Mouse (Mus musculus) liver, embryonic 13.5 days (tissue): ENCODE data around the gene Grip2. TPM values are rescaled to one million over a fixed set of nuclear protein-coding genes. Genes with fewer than 3 reads are reported as not detected.
A peak's percentile ranks its signal among the peaks of the same experiment; 100 is the strongest.

ENCODE experiments used
- ATAC-seq: fragments of 200-750 bp; cut with Nextera tagmentation; 2 replicates; pipeline ENCODE4 v1.8.0; 2017; ENCODE audit warnings: low read depth, mild to moderate bottlenecking, moderate number of reproducible peaks, moderate library complexity
- DNase-seq: peaks from one replicate; pipeline ENCODE4 v3.0.0; 2022
- H3K27ac ChIP-seq: fragments of 300-500 bp; sonication (generic); 2 replicates; pipeline ENCODE4 v1.5.1; 2015; ENCODE audit warnings: moderate library complexity, mild to moderate bottlenecking, inconsistent platforms
- H3K27me3 ChIP-seq: fragments of 300-500 bp; sonication (generic); 2 replicates; pipeline ENCODE4 v1.6.1; 2015; ENCODE audit warnings: mild to moderate bottlenecking, inconsistent platforms
- H3K36me3 ChIP-seq: fragments of 300-500 bp; sonication (generic); 2 replicates; pipeline ENCODE4 v1.6.1; 2015; ENCODE audit warnings: mild to moderate bottlenecking, inconsistent platforms
- H3K4me1 ChIP-seq: fragments of 300-500 bp; sonication (generic); replicated peaks from 2 replicates; pipeline ENCODE4 v1.6.1; 2015; ENCODE audit warnings: inconsistent platforms
- H3K4me2 ChIP-seq: fragments of 300-500 bp; sonication (generic); 2 replicates; pipeline ENCODE4 v1.6.1; 2015; ENCODE audit warnings: inconsistent platforms, mild to moderate bottlenecking, moderate library complexity
- H3K4me3 ChIP-seq: fragments of 300-500 bp; sonication (generic); replicated peaks from 2 replicates; pipeline ENCODE4 v1.5.1; 2015; ENCODE audit warnings: mild to moderate bottlenecking, inconsistent platforms
- H3K9ac ChIP-seq: fragments of 300-500 bp; sonication (generic); 2 replicates; pipeline ENCODE4 v1.6.1; 2015; ENCODE audit warnings: mild to moderate bottlenecking, inconsistent platforms
- H3K9me3 ChIP-seq: fragments of 300-500 bp; sonication (generic); replicated peaks from 2 replicates; pipeline ENCODE4 v1.6.1; 2016; ENCODE audit warnings: inconsistent platforms
- whole genome bisulfite sequencing: fragments of 180-500 bp; shearing (Covaris S2); methylation state at CpG from one replicate; pipeline ENCODE4 v1.1.7; 2015; ENCODE audit not compliant: insufficient replicate concordance; 5-methylcytosine and 5-hydroxymethylcytosine counted together
- polyA plus RNA-seq: library from polyadenylated mRNA; unstranded; fragments of >200 nt; fragmentation: Nextera tagmentation; extraction: Ambion mirVana; gene quantifications from 2 replicates; pipeline ENCODE4 v1.2.1, GENCODE M21; 2015

Grip2 gene
- 0.03 and 0.15 TPM in 2 replicates for polyA plus RNA-seq

GRCm38 (mm10) chr6:91827016-91827570, at the start of gene Grip2:
Grip2 (minus strand) TSS chr6:91827250.
- no peak for DNase-seq
- H3K9me3 ChIP-seq: no peaks in the 10 kb centered on the region
- H3K4me3 ChIP-seq: no peak within 1 kb of the TSS
- H3K4me1 ChIP-seq: no peaks in the 10 kb centered on the region
- peaks cover 12% of the 10 kb centered on the region; the same call in 1 of the 2 replicates for H3K27me3 ChIP-seq
- H3K27ac ChIP-seq: no peak within 1 kb of the TSS
- no peak within 1 kb of the TSS for H3K9ac ChIP-seq
- no peak within 1 kb of the TSS for H3K4me2 ChIP-seq
- 48% methylated on average over 8 of the region's 11 CpGs for WGBS
- ATAC-seq: no peak
- no peaks in the 10 kb centered on the region for H3K36me3 ChIP-seq

- no peak overlapping the region for H3K27ac ChIP-seq
- no peaks in the 10 kb centered on the region for H3K36me3 ChIP-seq
- no peak for ATAC-seq
- no peak overlapping the region for H3K4me2 ChIP-seq
- peaks cover 16% of the 10 kb centered on the region; the same call in 1 of the 2 replicates for H3K27me3 ChIP-seq
- no peak overlapping the region for H3K9ac ChIP-seq
- WGBS: 25% methylated on average over 2 of the region's 2 CpGs
- DNase-seq: no peak
- H3K4me3 ChIP-seq: no peak overlapping the region
- no peaks in the 10 kb centered on the region for H3K9me3 ChIP-seq
- H3K4me1 ChIP-seq: peaks cover 4% of the 10 kb centered on the region
Measured at GRCm38 (mm10) chr6:91872781-91873180, 45.7 kb upstream of the Grip2 start.

GRCm38 (mm10) chr6:91868091-91868490, 41.0 kb upstream of the Grip2 start:
- ATAC-seq (no peak), DNase-seq (no peak)
- H3K36me3 ChIP-seq: no peaks in the 10 kb centered on the region
- no peaks in the 10 kb centered on the region for H3K9me3 ChIP-seq
- H3K27me3 ChIP-seq: peaks cover 19% of the 10 kb centered on the region; the same call in 1 of the 2 replicates
- WGBS: 77% methylated on average over 5 of the region's 5 CpGs
- no peak overlapping the region for H3K9ac ChIP-seq
- no peaks in the 10 kb centered on the region; the same call in 1 of the 2 replicates for H3K4me1 ChIP-seq
- H3K27ac ChIP-seq: no peak overlapping the region
- H3K4me2 ChIP-seq: no peak overlapping the region
- no peak overlapping the region for H3K4me3 ChIP-seq

- H3K4me2 ChIP-seq: no peak overlapping the region
- ATAC-seq: no peak
Measured at GRCm38 (mm10) chr6:91865601-91866000, 38.6 kb upstream of the Grip2 start.

GRCm38 (mm10) chr6:91864595-91864994, 37.5 kb upstream of the Grip2 start:
- 0 out of 2 replicates have a peak, but pooled peaks cover 6% of the 10 kb centered on the region for H3K27me3 ChIP-seq
- 37% methylated on average over 5 of the region's 5 CpGs for WGBS
- H3K9me3 ChIP-seq: no peaks in the 10 kb centered on the region
- no peaks in the 10 kb centered on the region for H3K36me3 ChIP-seq
- ATAC-seq (no peak), DNase-seq (no peak)
- H3K4me3 ChIP-seq: no peak overlapping the region
- no peaks in the 10 kb centered on the region for H3K4me1 ChIP-seq
- H3K9ac ChIP-seq: no peak overlapping the region
- H3K27ac ChIP-seq: no peak overlapping the region
- no peak overlapping the region for H3K4me2 ChIP-seq

More at GRCm38 (mm10) chr6:91865601-91866000, 38.6 kb upstream of the Grip2 start:
- WGBS: 72% methylated on average over 11 of the region's 11 CpGs
- Histone ChIP-seq H3K27ac (no peak overlapping the region), H3K4me1 (no peaks in the 10 kb centered on the region), H3K36me3 (no peaks in the 10 kb centered on the region), H3K27me3 (peaks cover 7% of the 10 kb centered on the region; the same call in 1 of the 2 replicates), H3K9ac (no peak overlapping the region), H3K9me3 (no peaks in the 10 kb centered on the region), H3K4me3 (no peak overlapping the region)
- DNase-seq: no peak

GRCm38 (mm10) chr6:91862848-91863247, 35.8 kb upstream of the Grip2 start:
- Histone ChIP-seq H3K4me1 (no peaks in the 10 kb centered on the region), H3K27me3 (peaks cover 10% of the 10 kb centered on the region; the same call in 1 of the 2 replicates), H3K27ac (no peak overlapping the region), H3K9ac (no peak overlapping the region), H3K4me3 (no peak overlapping the region), H3K4me2 (no peak overlapping the region), H3K9me3 (no peaks in the 10 kb centered on the region), H3K36me3 (no peaks in the 10 kb centered on the region)
- no peak for DNase-seq
- no peak for ATAC-seq

- Histone ChIP-seq H3K36me3 (no peaks in the 10 kb centered on the region), H3K9me3 (no peaks in the 10 kb centered on the region), H3K9ac (no peak overlapping the region), H3K4me2 (no peak overlapping the region), H3K4me3 (no peak overlapping the region), H3K27me3 (peaks cover 12% of the 10 kb centered on the region; the same call in 1 of the 2 replicates), H3K27ac (no peak overlapping the region), H3K4me1 (no peaks in the 10 kb centered on the region)
- no peak for DNase-seq
- no peak for ATAC-seq
- WGBS: 50% methylated on average over 5 of the region's 5 CpGs
Measured at GRCm38 (mm10) chr6:91858339-91858738, 31.3 kb upstream of the Grip2 start.

GRCm38 (mm10) chr6:91852550-91852949, 25.5 kb upstream of the Grip2 start:
- H3K4me2 ChIP-seq: no peak overlapping the region
- DNase-seq: no peak
- no peak overlapping the region for H3K27ac ChIP-seq
- H3K9ac ChIP-seq: no peak overlapping the region
- H3K9me3 ChIP-seq: no peaks in the 10 kb centered on the region
- H3K27me3 ChIP-seq: 0 out of 2 replicates have a peak, but pooled peaks cover 5% of the 10 kb centered on the region
- no peaks in the 10 kb centered on the region for H3K36me3 ChIP-seq
- H3K4me3 ChIP-seq: no peak overlapping the region
- H3K4me1 ChIP-seq: no peaks in the 10 kb centered on the region
- no peak for ATAC-seq
- 10% methylated on average over 2 of the region's 2 CpGs for WGBS

- 5% methylated on average over 67 of the region's 69 CpGs for WGBS
- no peak overlapping the region for H3K9ac ChIP-seq
- no peak for ATAC-seq
Measured at GRCm38 (mm10) chr6:91843628-91844153, 16.6 kb upstream of the Grip2 start.

GRCm38 (mm10) chr6:91842897-91843627, 16.0 kb upstream of the Grip2 start:
- DNase-seq: no peak
- H3K9me3 ChIP-seq: no peaks in the 10 kb centered on the region
- no peaks in the 10 kb centered on the region for H3K36me3 ChIP-seq
- ATAC-seq: no peak
- no peak overlapping the region for H3K9ac ChIP-seq
- H3K27ac ChIP-seq: no peak overlapping the region
- H3K4me2 ChIP-seq: peak overlapping the region; percentile 46
- peak overlapping the region; percentile 43 for H3K4me3 ChIP-seq
- peaks cover 86% of the 10 kb centered on the region for H3K27me3 ChIP-seq
- peaks cover 7% of the 10 kb centered on the region; the same call in 1 of the 2 replicates for H3K4me1 ChIP-seq
- 5% methylated on average over 46 of the region's 46 CpGs for WGBS

More at GRCm38 (mm10) chr6:91843628-91844153, 16.6 kb upstream of the Grip2 start:
- Histone ChIP-seq H3K4me2 (peak overlapping the region; percentile 46), H3K4me3 (peak overlapping the region; percentile 43), H3K36me3 (no peaks in the 10 kb centered on the region), H3K4me1 (peaks cover 7% of the 10 kb centered on the region; the same call in 1 of the 2 replicates), H3K27ac (no peak overlapping the region), H3K9me3 (no peaks in the 10 kb centered on the region), H3K27me3 (peaks cover 81% of the 10 kb centered on the region)
- DNase-seq: no peak

GRCm38 (mm10) chr6:91839010-91839871, 12.2 kb upstream of the Grip2 start:
- Histone ChIP-seq H3K27me3 (peaks cover 72% of the 10 kb centered on the region), H3K9ac (no peak overlapping the region), H3K36me3 (no peaks in the 10 kb centered on the region), H3K4me2 (no peak overlapping the region), H3K4me3 (no peak overlapping the region), H3K27ac (no peak overlapping the region), H3K9me3 (no peaks in the 10 kb centered on the region), H3K4me1 (peaks cover 7% of the 10 kb centered on the region; the same call in 1 of the 2 replicates)
- WGBS: 17% methylated on average over 23 of the region's 23 CpGs
- ATAC-seq (no peak), DNase-seq (peak; percentile 11)
